Mouse (Mus musculus) olfactory bulb, adult 2 months (tissue): ENCODE results near the gene Chd1l.

Experiments
- CTCF ChIP-seq: fragments of 200-500 bp; IDR thresholded peaks from 2 replicates; pipeline ENCODE4 v1.5.1; 2012; ENCODE audit warnings: low read depth, mild to moderate bottlenecking, low read length, moderate library complexity; ENCODE audit not compliant: insufficient read depth
- POLR2A ChIP-seq: fragments of 200-500 bp; IDR thresholded peaks from 2 replicates; pipeline ENCODE4 v1.6.1; 2012; ENCODE audit warnings: mild to moderate bottlenecking, low read depth, low read length, moderate library complexity; ENCODE audit not compliant: insufficient read depth

GRCm38 (mm10) chr3:97658426-97659193 lies 48.6 kb upstream of the Chd1l start:
- TF ChIP-seq CTCF (no peak), POLR2A (no peak)
